Mouse (Mus musculus) liver, embryonic 15.5 days (tissue): ENCODE data around the gene Tfrc. TPM values are rescaled to one million over a fixed set of nuclear protein-coding genes. Genes with fewer than 3 reads are reported as not detected.

Experiments
- ATAC-seq: fragments of 200-750 bp; cut with Nextera tagmentation; 2 replicates; pipeline ENCODE4 v1.8.0; 2017; ENCODE audit warnings: moderate number of reproducible peaks, mild to moderate bottlenecking, moderate library complexity; ENCODE audit not compliant: insufficient read depth
- H3K27ac ChIP-seq: fragments of 300-500 bp; sonication (generic); replicated peaks from 2 replicates; pipeline ENCODE4 v1.5.1; 2015; ENCODE audit warnings: mild to moderate bottlenecking, inconsistent platforms
- H3K27me3 ChIP-seq: fragments of 300-500 bp; sonication (generic); 2 replicates; pipeline ENCODE4 v1.6.1; 2015; ENCODE audit warnings: mild to moderate bottlenecking, inconsistent platforms
- H3K36me3 ChIP-seq: fragments of 300-500 bp; sonication (generic); replicated peaks from 2 replicates; pipeline ENCODE4 v1.6.1; 2015; ENCODE audit warnings: moderate library complexity, mild to moderate bottlenecking, inconsistent platforms
- H3K4me1 ChIP-seq: fragments of 300-500 bp; sonication (generic); replicated peaks from 2 replicates; pipeline ENCODE4 v1.6.1; 2015; ENCODE audit warnings: inconsistent platforms
- H3K4me2 ChIP-seq: fragments of 300-500 bp; sonication (generic); 2 replicates; pipeline ENCODE4 v1.6.1; 2015; ENCODE audit warnings: moderate library complexity, mild to moderate bottlenecking, inconsistent platforms
- H3K4me3 ChIP-seq: fragments of 300-500 bp; sonication (generic); replicated peaks from 2 replicates; pipeline ENCODE4 v1.5.1; 2015; ENCODE audit warnings: mild to moderate bottlenecking, inconsistent platforms
- H3K9ac ChIP-seq: fragments of 300-500 bp; sonication (generic); 2 replicates; pipeline ENCODE4 v1.6.1; 2015; ENCODE audit warnings: moderate library complexity, mild to moderate bottlenecking, inconsistent platforms
- H3K9me3 ChIP-seq: fragments of 300-500 bp; sonication (generic); replicated peaks from 2 replicates; pipeline ENCODE4 v1.6.1; 2016; ENCODE audit warnings: inconsistent platforms
- WGBS: fragments of 180-500 bp; shearing (Covaris S2); methylation state at CpG from one replicate; pipeline ENCODE4 v1.1.7; 2015; ENCODE audit warnings: mixed read lengths; ENCODE audit not compliant: insufficient replicate concordance; 5-methylcytosine and 5-hydroxymethylcytosine counted together
- polyA plus RNA-seq: library from polyadenylated mRNA; unstranded; fragments of >200 nt; fragmentation: Nextera tagmentation; extraction: Ambion mirVana; gene quantifications from 2 replicates; pipeline ENCODE4 v1.2.1, GENCODE M21; 2015

The Tfrc gene
- 285 and 299 TPM in 2 replicates for polyA plus RNA-seq

GRCm38 (mm10) chr16:32608712-32609400, at the start of gene Tfrc:
Gene Tfrc (plus strand): TSS chr16:32608920.
- WGBS, result under 1% methylated on average over 71 of the region's 73 CpGs
- Histone ChIP-seq H3K4me2 (peak within 1 kb of the TSS; percentile 79), H3K27ac (peak within 1 kb of the TSS; percentile 94), H3K27me3 (no peaks in the 10 kb centered on the region), H3K9ac (peak within 1 kb of the TSS; percentile 85), H3K4me3 (peak within 1 kb of the TSS; percentile 74), H3K36me3 (peaks cover 19% of the 10 kb centered on the region), H3K4me1 (peaks cover 29% of the 10 kb centered on the region), H3K9me3 (no peaks in the 10 kb centered on the region)
- ATAC-seq, result peak; percentile 91

- Histone ChIP-seq H3K4me2 (no peak overlapping the region), H3K4me3 (no peak overlapping the region), H3K9ac (no peak overlapping the region), H3K4me1 (peaks cover 35% of the 10 kb centered on the region), H3K27ac (no peak overlapping the region), H3K36me3 (no peaks in the 10 kb centered on the region), H3K27me3 (no peaks in the 10 kb centered on the region), H3K9me3 (no peaks in the 10 kb centered on the region)
- no peak for ATAC-seq
- WGBS, result 71% methylated on average over 4 of the region's 4 CpGs
Observed at GRCm38 (mm10) chr16:32559493-32559892, 49.2 kb upstream of the Tfrc start.

GRCm38 (mm10) chr16:32563056-32563793, 45.5 kb upstream of the Tfrc start:
- peak overlapping the region; percentile 31; the same call in 1 of the 2 replicates for H3K27ac ChIP-seq
- ATAC-seq, result 0 out of 2 replicates have a peak, but pooled peaks have one; percentile 39
- no peak overlapping the region for H3K4me2 ChIP-seq
- peaks cover 37% of the 10 kb centered on the region for H3K4me1 ChIP-seq
- H3K36me3 ChIP-seq, result no peaks in the 10 kb centered on the region
- H3K9me3 ChIP-seq, result no peaks in the 10 kb centered on the region
- no peaks in the 10 kb centered on the region for H3K27me3 ChIP-seq
- peak overlapping the region; percentile 4; the same call in 1 of the 2 replicates for H3K9ac ChIP-seq
- 49% methylated on average over 5 of the region's 5 CpGs for WGBS
- no peak overlapping the region for H3K4me3 ChIP-seq

- no peaks in the 10 kb centered on the region for H3K36me3 ChIP-seq
- H3K4me1 ChIP-seq, result peaks cover 30% of the 10 kb centered on the region
- H3K9me3 ChIP-seq, result no peaks in the 10 kb centered on the region
- H3K4me3 ChIP-seq, result no peak overlapping the region
- H3K27me3 ChIP-seq, result no peaks in the 10 kb centered on the region
- no peak overlapping the region; the same call in 1 of the 2 replicates for H3K27ac ChIP-seq
- no peak overlapping the region for H3K9ac ChIP-seq
- WGBS, result 38% methylated on average over 4 of the region's 4 CpGs
- ATAC-seq, result no peak
- no peak overlapping the region for H3K4me2 ChIP-seq
Observed at GRCm38 (mm10) chr16:32567282-32567681, 41.4 kb upstream of the Tfrc start.

GRCm38 (mm10) chr16:32568401-32568800, 40.3 kb upstream of the Tfrc start:
- Histone ChIP-seq H3K9ac (no peak overlapping the region), H3K9me3 (no peaks in the 10 kb centered on the region), H3K36me3 (no peaks in the 10 kb centered on the region), H3K4me1 (peaks cover 19% of the 10 kb centered on the region), H3K4me2 (no peak overlapping the region), H3K27ac (no peak overlapping the region), H3K27me3 (no peaks in the 10 kb centered on the region), H3K4me3 (no peak overlapping the region)
- ATAC-seq, result 0 out of 2 replicates have a peak, but pooled peaks have one; percentile 37
- 62% methylated on average over 6 of the region's 6 CpGs for WGBS

GRCm38 (mm10) chr16:32570042-32570441, 38.7 kb upstream of the Tfrc start:
- Histone ChIP-seq H3K4me3 (no peak overlapping the region), H3K27ac (no peak overlapping the region), H3K36me3 (no peaks in the 10 kb centered on the region), H3K4me1 (peaks cover 13% of the 10 kb centered on the region), H3K4me2 (no peak overlapping the region), H3K9me3 (no peaks in the 10 kb centered on the region), H3K27me3 (no peaks in the 10 kb centered on the region), H3K9ac (no peak overlapping the region)
- ATAC-seq, result no peak
- WGBS, result 65% methylated on average over 3 of the region's 3 CpGs

GRCm38 (mm10) chr16:32572528-32572927, 36.2 kb upstream of the Tfrc start:
- Histone ChIP-seq H3K4me3 (no peak overlapping the region), H3K4me2 (no peak overlapping the region), H3K9ac (no peak overlapping the region), H3K36me3 (no peaks in the 10 kb centered on the region), H3K27ac (no peak overlapping the region), H3K27me3 (no peaks in the 10 kb centered on the region), H3K4me1 (peaks cover 8% of the 10 kb centered on the region), H3K9me3 (no peaks in the 10 kb centered on the region)
- 82% methylated on average over 4 of the region's 4 CpGs for WGBS
- no peak for ATAC-seq

- peaks cover 15% of the 10 kb centered on the region; the same call in 1 of the 2 replicates for H3K27me3 ChIP-seq
- H3K9me3 ChIP-seq, result no peaks in the 10 kb centered on the region
- no peaks in the 10 kb centered on the region for H3K36me3 ChIP-seq
- whole genome bisulfite sequencing, result 57% methylated on average over 4 of the region's 4 CpGs
- no peak overlapping the region for H3K27ac ChIP-seq
- H3K4me2 ChIP-seq, result no peak overlapping the region
- H3K4me1 ChIP-seq, result no peaks in the 10 kb centered on the region
- ATAC-seq, result no peak
- no peak overlapping the region for H3K9ac ChIP-seq
- H3K4me3 ChIP-seq, result no peak overlapping the region
Observed at GRCm38 (mm10) chr16:32586482-32586881, 22.2 kb upstream of the Tfrc start.

GRCm38 (mm10) chr16:32588568-32588967, 20.2 kb upstream of the Tfrc start:
- H3K27ac ChIP-seq, result no peak overlapping the region
- peaks cover 16% of the 10 kb centered on the region; the same call in 1 of the 2 replicates for H3K27me3 ChIP-seq
- no peaks in the 10 kb centered on the region for H3K9me3 ChIP-seq
- H3K36me3 ChIP-seq, result no peaks in the 10 kb centered on the region
- H3K4me3 ChIP-seq, result no peak overlapping the region
- H3K9ac ChIP-seq, result no peak overlapping the region
- no peak overlapping the region for H3K4me2 ChIP-seq
- H3K4me1 ChIP-seq, result peaks cover 2% of the 10 kb centered on the region; the same call in 1 of the 2 replicates
- ATAC-seq, result no peak
- 66% methylated on average over 3 of the region's 3 CpGs for WGBS

GRCm38 (mm10) chr16:32591521-32591920, 17.2 kb upstream of the Tfrc start:
- H3K27me3 ChIP-seq, result peaks cover 33% of the 10 kb centered on the region
- WGBS, result 73% methylated on average over 8 of the region's 8 CpGs
- H3K4me3 ChIP-seq, result no peak overlapping the region
- no peaks in the 10 kb centered on the region for H3K9me3 ChIP-seq
- H3K4me1 ChIP-seq, result peaks cover 13% of the 10 kb centered on the region
- no peak overlapping the region for H3K4me2 ChIP-seq
- H3K27ac ChIP-seq, result no peak overlapping the region
- no peaks in the 10 kb centered on the region for H3K36me3 ChIP-seq
- ATAC-seq, result no peak
- no peak overlapping the region for H3K9ac ChIP-seq

GRCm38 (mm10) chr16:32593283-32593805, 15.4 kb upstream of the Tfrc start:
- 86% methylated on average over 5 of the region's 5 CpGs for WGBS
- Histone ChIP-seq H3K4me3 (no peak overlapping the region), H3K9me3 (no peaks in the 10 kb centered on the region), H3K36me3 (no peaks in the 10 kb centered on the region), H3K4me2 (no peak overlapping the region), H3K27me3 (peaks cover 28% of the 10 kb centered on the region), H3K9ac (no peak overlapping the region), H3K4me1 (peaks cover 21% of the 10 kb centered on the region), H3K27ac (no peak overlapping the region)
- ATAC-seq, result no peak
